ENCODE assay signal across 7 mouse cellular contexts in genomic region chr13:23423286-23424051, GRCm38 (mm10). TPM values are rescaled to one million over a fixed set of nuclear protein-coding genes. Genes with fewer than 3 reads are reported as not detected.
A peak's percentile ranks its signal among the peaks of the same experiment; 100 is the strongest.
DNase-seq lines count a peak whose midpoint lies in the region; ATAC-seq lines count a peak whose summit lies in the region.

Gene Abt1, minus strand, starts transcription at chr13:23423866.

- H3K4me3 ChIP-seq in intestine, embryonic 16.5 days (ENCODE audit: low read length): peak within 1 kb of the TSS; percentile 91
- H3K4me3 ChIP-seq in limb, embryonic 10.5 days: peak within 1 kb of the TSS; percentile 94
- peak within 1 kb of the TSS; percentile 86 for H3K4me3 ChIP-seq in midbrain, embryonic 12.5 days

- peak within 1 kb of the TSS; percentile 71 for H3K4me2 ChIP-seq in intestine, embryonic 16.5 days (ENCODE audit: low read depth, low read length)
- peak within 1 kb of the TSS; percentile 93 for H3K4me2 ChIP-seq in midbrain, embryonic 12.5 days (replicated peaks)

- peak; percentile 97 for DNase-seq in adrenal gland, postnatal 10 days
- peak; percentile 95 for DNase-seq in embryo, embryonic 11.5 days (ENCODE audit: low read depth, low spot score)
- peak; percentile 92 to 95 for DNase-seq in gastrocnemius, postnatal 4 days (ENCODE audit: low spot score in 2 of 2)
- DNase-seq in limb, embryonic 10.5 days (ENCODE audit: low spot score): peak; percentile 97
- peak; percentile 96 for DNase-seq in skeletal muscle tissue, adult 2 months (ENCODE audit: low read depth, low spot score)

- peaks cover 14% of the 10 kb centered on the region for H3K4me1 ChIP-seq in intestine, embryonic 16.5 days (ENCODE audit: control insufficient read depth, insufficient read depth, low read length)
- H3K4me1 ChIP-seq in limb, embryonic 10.5 days: peaks cover 15% of the 10 kb centered on the region
- H3K4me1 ChIP-seq in midbrain, embryonic 12.5 days: peaks cover 15% of the 10 kb centered on the region

- H3K27me3 ChIP-seq in intestine, embryonic 16.5 days (replicated peaks; ENCODE audit: control insufficient read depth, insufficient read depth, low read length): no peaks in the 10 kb centered on the region
- H3K27me3 ChIP-seq in limb, embryonic 10.5 days (ENCODE audit: low read depth, poor library complexity, severe bottlenecking): no peaks in the 10 kb centered on the region
- no peaks in the 10 kb centered on the region for H3K27me3 ChIP-seq in midbrain, embryonic 12.5 days

- peak within 1 kb of the TSS; percentile 80 for H3K27ac ChIP-seq in intestine, embryonic 16.5 days (ENCODE audit: low read length)
- peak within 1 kb of the TSS; percentile 85 for H3K27ac ChIP-seq in limb, embryonic 10.5 days
- H3K27ac ChIP-seq in midbrain, embryonic 12.5 days (replicated peaks): peak within 1 kb of the TSS; percentile 68

- peak within 1 kb of the TSS; percentile 90 for H3K9ac ChIP-seq in intestine, embryonic 16.5 days (ENCODE audit: low read depth, low read length)
- peak within 1 kb of the TSS; percentile 76 for H3K9ac ChIP-seq in midbrain, embryonic 12.5 days (replicated peaks)

- H3K36me3 ChIP-seq in intestine, embryonic 16.5 days (ENCODE audit: control insufficient read depth, insufficient read depth, low read length): 0 out of 2 replicates have a peak, but pooled peaks cover 10% of the 10 kb centered on the region
- H3K36me3 ChIP-seq in limb, embryonic 10.5 days: peaks cover 40% of the 10 kb centered on the region
- peaks cover 36% of the 10 kb centered on the region for H3K36me3 ChIP-seq in midbrain, embryonic 12.5 days

- WGBS in intestine, embryonic 16.5 days: under 1% methylated on average over 48 of the region's 48 CpGs
- WGBS in limb, embryonic 10.5 days: under 1% methylated on average over 48 of the region's 48 CpGs
- under 1% methylated on average over 48 of the region's 48 CpGs for WGBS in midbrain, embryonic 12.5 days

- ATAC-seq in intestine, embryonic 16.5 days: peak; percentile 84
- peak; percentile 89 for ATAC-seq in midbrain, embryonic 12.5 days (ENCODE audit: low FRiP score, low read depth)

- H3K9me3 ChIP-seq in intestine, embryonic 16.5 days (ENCODE audit: control insufficient read depth, low read length): no peaks in the 10 kb centered on the region
- H3K9me3 ChIP-seq in limb, embryonic 10.5 days (replicated peaks): no peaks in the 10 kb centered on the region
- no peaks in the 10 kb centered on the region for H3K9me3 ChIP-seq in midbrain, embryonic 12.5 days

RNA-seq across cellular contexts. Expression of gene Abt1, which starts in this region (rescaled TPM):
- total RNA-seq in adrenal gland, postnatal 10 days (2021): 1 to 10 TPM; 6.1 to 7.1 TPM
- total RNA-seq in gastrocnemius, postnatal 4 days (2021): 1 to 10 TPM; 6.2 to 6.6 TPM
- polyA plus RNA-seq in intestine, embryonic 16.5 days (2015; fragmentation: Nextera tagmentation; extraction: Ambion mirVana): 10.2 and 11.2 TPM in 2 replicates
- polyA plus RNA-seq in limb, embryonic 10.5 days (2016; fragmentation: Nextera tagmentation; extraction: Ambion mirVana): 16.9 and 17.1 TPM in 2 replicates
- polyA plus RNA-seq in midbrain, embryonic 12.5 days (2016; fragmentation: Nextera tagmentation; extraction: Ambion mirVana): 10.1 and 12.3 TPM in 2 replicates

Comparison
In these comparisons a context has a peak if more than half of its experiments do, and no peak if none do; other contexts are left out.
1. Peak in every context shown above with its lines: DNase-seq, ATAC-seq, H3K4me3 ChIP-seq and H3K27ac ChIP-seq.